12 mouse cellular contexts compared by ENCODE assay signal in the genomic region with DNA sequence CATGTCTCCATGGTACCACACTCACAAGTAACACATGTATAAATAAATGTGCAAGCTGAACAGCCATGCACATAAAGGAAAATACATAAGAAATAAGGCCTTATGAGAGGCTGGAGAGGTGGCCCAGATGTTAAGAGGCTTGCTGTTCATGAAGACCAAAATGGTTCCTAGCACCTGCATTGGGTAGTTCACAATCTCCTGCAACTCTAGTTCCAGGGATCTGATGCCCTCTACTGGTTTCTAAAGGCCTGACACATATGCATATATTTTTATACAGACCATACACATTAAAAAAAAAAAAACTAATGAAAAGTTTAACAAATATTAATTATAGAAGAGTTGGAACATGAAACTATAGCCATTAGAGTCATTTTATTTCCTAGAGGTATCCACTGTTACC. TPM values are rescaled to one million over a fixed set of nuclear protein-coding genes. Genes with fewer than 3 reads are reported as not detected.
A peak's percentile ranks its signal among the peaks of the same experiment; 100 is the strongest.
DNase-seq lines count a peak whose midpoint lies in the region; ATAC-seq and TF ChIP-seq lines count a peak whose summit lies in the region.
"Had no signal": no experiment of that assay in that cellular context is flagged by ENCODE, and none has a peak within 500 bp of the region (broad histone marks: within the 10 kb centered on the region; RNA-seq: fewer than 3 reads in every experiment).

No protein-coding gene starts in this region.

- H3K4me3 ChIP-seq in lung, postnatal 0 days (ENCODE audit: low read depth, low read length): no peak overlapping the region
- no peak overlapping the region for H3K4me3 ChIP-seq in cortical plate, adult 2 months (ENCODE audit: insufficient read depth, low read length)
- H3K4me3 ChIP-seq in hindbrain, embryonic 15.5 days: peak overlapping the region; percentile 88
- H3K4me3 ChIP-seq: limb, embryonic 12.5 days had no signal

- H3K4me1 ChIP-seq in lung, postnatal 0 days (ENCODE audit: insufficient read depth, low read depth, low read length): no peaks in the 10 kb centered on the region; the same call in 1 of the 2 replicates
- H3K4me1 ChIP-seq in cortical plate, adult 2 months (ENCODE audit: control insufficient read depth, insufficient read depth, low read length): peaks cover 11% of the 10 kb centered on the region
- peaks cover 53% of the 10 kb centered on the region for H3K4me1 ChIP-seq in hindbrain, embryonic 15.5 days (replicated peaks)

- no peak for TF ChIP-seq POLR2A in cortical plate, adult 2 months (IDR thresholded peaks at IDR 0.05; ENCODE audit: extremely low read depth, insufficient read depth, low read length)

- ATAC-seq in lung, postnatal 0 days: no peak
- no peak for ATAC-seq in hindbrain, embryonic 15.5 days (ENCODE audit: low FRiP score, low read depth)

- intact Hi-C loops in left cerebral cortex, postnatal 25 days (cut with DNase I): no loop called here

- no peak overlapping the region for H3K4me2 ChIP-seq in lung, postnatal 0 days (replicated peaks; ENCODE audit: low read depth, low read length)
- peak overlapping the region; percentile 86 for H3K4me2 ChIP-seq in hindbrain, embryonic 15.5 days

- no peak for TF ChIP-seq EP300 in lung, postnatal 0 days (IDR thresholded peaks at IDR 0.05)

- no peaks in the 10 kb centered on the region for H3K9me3 ChIP-seq in lung, postnatal 0 days (ENCODE audit: low read length)
- no peaks in the 10 kb centered on the region for H3K9me3 ChIP-seq in hindbrain, embryonic 15.5 days
- H3K9me3 ChIP-seq: limb, embryonic 12.5 days had no signal

- H3K9ac ChIP-seq in lung, postnatal 0 days (replicated peaks; ENCODE audit: low read depth): no peak overlapping the region
- H3K9ac ChIP-seq in hindbrain, embryonic 15.5 days: peak overlapping the region; percentile 99; the same call in 1 of the 2 replicates
- H3K9ac ChIP-seq: limb, embryonic 12.5 days had no signal

- H3K36me3 ChIP-seq in lung, postnatal 0 days (ENCODE audit: insufficient read depth, low read length): no peaks in the 10 kb centered on the region
- H3K36me3 ChIP-seq in hindbrain, embryonic 15.5 days: peaks cover 51% of the 10 kb centered on the region

- peak; percentile 57 for TF ChIP-seq CTCF in lung, postnatal 0 days (IDR thresholded peaks at IDR 0.05)
- TF ChIP-seq CTCF in cortical plate, adult 2 months (IDR thresholded peaks at IDR 0.05; ENCODE audit: extremely low read depth, insufficient read depth, low read length): 0 out of 2 replicates have a peak, but pooled peaks have one; percentile 4

- DNase-seq in lung, postnatal 0 days (ENCODE audit: low spot score): no peak
- no peak for DNase-seq in lung, adult 18-20 months
- DNase-seq in retina, postnatal 1 day: peak; percentile 50
- DNase-seq in left cerebral cortex, adult 8-10 months (ENCODE audit: low spot score in 2 of 2): no peak
- DNase-seq in left cerebral cortex, postnatal 25 days (ENCODE audit: low spot score in 2 of 2): no peak
- DNase-seq in urinary bladder, adult 2 months (ENCODE audit: low spot score): no peak
- DNase-seq: cerebellum, adult 11 months; heart, adult 11 months; kidney, adult 11 months had no signal

- no peak overlapping the region for H3K27ac ChIP-seq in lung, postnatal 0 days (ENCODE audit: low read length)
- H3K27ac ChIP-seq in cortical plate, adult 2 months (ENCODE audit: insufficient read depth, low read length): no peak overlapping the region
- H3K27ac ChIP-seq in hindbrain, embryonic 15.5 days (replicated peaks): peak overlapping the region; percentile 78
- H3K27ac ChIP-seq: limb, embryonic 12.5 days had no signal

- H3K27me3 ChIP-seq in lung, postnatal 0 days (replicated peaks; ENCODE audit: insufficient read depth, low read length): no peaks in the 10 kb centered on the region
- no peaks in the 10 kb centered on the region for H3K27me3 ChIP-seq in hindbrain, embryonic 15.5 days
- H3K27me3 ChIP-seq: limb, embryonic 12.5 days had no signal

RNA-seq across cellular contexts. Expression of a gene that starts 3.3 kb away (rescaled TPM):
- polyA plus RNA-seq in lung, postnatal 0 days (2015; fragmentation: Nextera tagmentation; extraction: Ambion mirVana): 260 and 357 TPM in 2 replicates
- 901 and 956 TPM in 2 replicates for polyA plus RNA-seq in cortical plate, adult 2 months (2012; rRNA removed)
- 5,846 and 6,036 TPM in 2 replicates for polyA plus RNA-seq in hindbrain, embryonic 15.5 days (2015; fragmentation: Nextera tagmentation; extraction: Ambion mirVana)
- 1,000 to 10,000 TPM in 1 of 4 experiments, 100 to 1,000 TPM in 3; 935 to 1,017 (median 942) TPM for total RNA-seq in left cerebral cortex, adult 8-10 months (2022)
- 1,000 to 10,000 TPM in 1 of 2 experiments, 100 to 1,000 TPM in 1; 940 to 1,084 TPM for total RNA-seq in left cerebral cortex, postnatal 25 days (2021)
- 67.0 and 104 TPM in 2 replicates for polyA plus RNA-seq in urinary bladder, adult 2 months (2012; rRNA removed)

RNA-seq across cellular contexts. Expression of a gene that starts 25.0 kb away (rescaled TPM):
- 27.5 and 33.0 TPM in 2 replicates for polyA plus RNA-seq in lung, postnatal 0 days (2015; fragmentation: Nextera tagmentation; extraction: Ambion mirVana)
- polyA plus RNA-seq in cortical plate, adult 2 months (2012; rRNA removed): 78.7 and 81.5 TPM in 2 replicates
- 30.4 and 35.2 TPM in 2 replicates for polyA plus RNA-seq in hindbrain, embryonic 15.5 days (2015; fragmentation: Nextera tagmentation; extraction: Ambion mirVana)
- total RNA-seq in left cerebral cortex, adult 8-10 months (2022): 10 to 100 TPM; 58.1 to 64.3 (median 61.1) TPM
- total RNA-seq in left cerebral cortex, postnatal 25 days (2021): 10 to 100 TPM; 61.2 to 63.3 TPM
- polyA plus RNA-seq in urinary bladder, adult 2 months (2012; rRNA removed): 40.0 and 42.7 TPM in 2 replicates

RNA-seq across cellular contexts. Expression of a gene that starts 39.3 kb away (rescaled TPM):
- 0.84 and 1.6 TPM in 2 replicates for polyA plus RNA-seq in lung, postnatal 0 days (2015; fragmentation: Nextera tagmentation; extraction: Ambion mirVana)
- polyA plus RNA-seq in cortical plate, adult 2 months (2012; rRNA removed): 0.23 and 0.31 TPM in 2 replicates
- polyA plus RNA-seq in hindbrain, embryonic 15.5 days (2015; fragmentation: Nextera tagmentation; extraction: Ambion mirVana): 2.0 and 2.9 TPM in 2 replicates
- total RNA-seq in left cerebral cortex, adult 8-10 months (2022): under 1 TPM; 0.25 to 0.60 (median 0.34) TPM
- total RNA-seq in left cerebral cortex, postnatal 25 days (2021): under 1 TPM; 0.37 to 0.60 TPM
- 0.44 and 0.72 TPM in 2 replicates for polyA plus RNA-seq in urinary bladder, adult 2 months (2012; rRNA removed)
